Mouse (Mus musculus): ENCODE results near the gene Qser1. TPM values are rescaled to one million over a fixed set of nuclear protein-coding genes. Genes with fewer than 3 reads are reported as not detected.
"Not testable (repeated sequence)": the region's sequence is repeated elsewhere in the genome, so short reads cannot be mapped to it uniquely, and the experiment has no call there.

Qser1 gene
- polyA plus RNA-seq (2012; ENCODE audit: insufficient read depth, insufficient read length, missing spikeins), result 9.0 and 17.0 TPM in 2 replicates

DNA sequence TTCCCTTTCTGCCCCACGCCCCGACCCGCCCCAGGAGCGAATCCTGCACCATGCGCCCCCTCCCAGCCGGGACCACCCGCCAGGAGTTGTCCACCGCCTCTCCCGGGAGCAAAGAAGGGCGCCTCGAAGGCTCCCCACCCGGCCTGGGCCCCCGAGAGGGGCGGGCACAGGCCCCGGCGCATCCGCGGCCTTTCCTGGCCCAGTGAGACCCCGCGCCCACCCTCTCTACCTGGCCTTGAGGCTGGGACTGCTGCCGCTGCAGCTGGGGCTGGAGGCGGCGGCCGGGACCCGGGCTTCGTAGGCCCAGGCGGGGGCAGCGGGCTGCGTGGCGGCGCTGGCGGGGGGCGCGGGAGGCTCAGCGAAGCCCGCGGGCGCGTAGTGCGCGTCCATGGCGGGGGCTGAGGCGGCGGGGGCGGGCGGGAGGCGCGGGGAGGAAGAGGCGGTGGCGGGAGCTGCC is at the start of gene Qser1:
Qser1 (minus strand) TSS at position 390 of the 457 bp plus-strand sequence.
- no peaks in the 10 kb centered on the region for H3K4me1 ChIP-seq (ENCODE audit: control insufficient read depth, insufficient read depth, insufficient read length, low read length)
- peak within 1 kb of the TSS; percentile 96 for H3K4me3 ChIP-seq (ENCODE audit: insufficient read depth, low read depth, low read length)
- H3K27ac ChIP-seq (replicated peaks; ENCODE audit: low read depth, low read length), result peak within 1 kb of the TSS; percentile 80

DNA sequence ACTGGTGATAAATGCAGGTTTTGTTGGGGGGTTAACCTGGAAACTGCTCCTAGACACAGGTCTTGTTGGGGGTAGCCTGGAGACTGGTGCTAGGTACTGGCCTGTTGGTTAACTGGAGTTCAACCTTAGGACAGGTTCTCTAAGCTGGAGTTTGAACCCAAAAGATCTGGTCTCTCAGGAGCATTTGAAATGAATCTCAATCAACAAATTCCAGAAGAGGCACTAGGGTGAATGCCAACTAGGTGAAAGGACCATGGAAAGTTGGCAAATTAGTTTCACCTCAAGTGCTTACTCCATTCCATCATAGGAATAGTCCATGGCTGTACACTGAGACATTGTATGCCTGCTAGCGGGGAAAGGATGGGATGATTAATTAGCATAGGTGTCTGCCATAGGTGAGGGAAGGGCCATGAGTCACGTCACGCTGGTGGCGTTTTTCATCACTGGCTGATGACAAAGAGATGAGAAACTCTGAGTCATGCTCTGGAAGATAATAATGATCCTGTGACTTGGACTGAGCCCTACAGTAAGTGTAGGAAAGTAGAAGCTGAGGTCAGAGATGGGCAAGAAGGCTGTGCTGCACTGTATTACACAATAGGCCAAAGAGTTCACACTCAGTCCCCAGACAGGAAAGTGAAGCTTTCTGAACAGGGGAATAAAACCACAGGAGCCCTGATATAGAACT is 47.8 kb upstream of the Qser1 start:
- peak overlapping the region; percentile 79 for H3K27ac ChIP-seq (replicated peaks; ENCODE audit: low read depth, low read length)
- H3K4me1 ChIP-seq (ENCODE audit: control insufficient read depth, insufficient read depth, insufficient read length, low read length), result peaks cover 2% of the 10 kb centered on the region; the same call in 1 of the 2 replicates
- no peak overlapping the region for H3K4me3 ChIP-seq (ENCODE audit: insufficient read depth, low read depth, low read length)

DNA sequence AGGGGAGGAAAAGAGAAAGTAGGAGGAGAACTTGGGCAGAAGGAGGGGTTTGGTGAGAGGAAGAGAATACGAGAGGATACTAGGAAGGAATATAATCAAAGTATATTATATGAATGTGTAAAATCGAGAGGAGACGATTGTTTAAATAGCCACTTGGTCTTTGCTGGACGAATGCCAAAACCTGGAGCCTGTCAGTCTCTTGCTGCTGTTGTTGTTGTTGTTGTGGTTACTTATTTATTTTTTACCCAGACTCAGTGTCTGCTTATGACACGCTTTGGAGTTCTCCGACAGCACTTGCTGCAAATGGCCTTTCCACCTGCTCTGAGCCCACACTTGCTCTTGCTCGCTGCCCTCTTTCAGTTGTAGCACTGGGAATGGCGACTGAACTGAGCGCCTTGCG is 43.9 kb upstream of the Qser1 start:
- Histone ChIP-seq H3K27ac (replicated peaks; ENCODE audit: low read depth, low read length) (no peak overlapping the region), H3K4me1 (ENCODE audit: control insufficient read depth, insufficient read depth, insufficient read length, low read length) (peaks cover 2% of the 10 kb centered on the region; the same call in 1 of the 2 replicates), H3K4me3 (ENCODE audit: insufficient read depth, low read depth, low read length) (no peak overlapping the region)

DNA sequence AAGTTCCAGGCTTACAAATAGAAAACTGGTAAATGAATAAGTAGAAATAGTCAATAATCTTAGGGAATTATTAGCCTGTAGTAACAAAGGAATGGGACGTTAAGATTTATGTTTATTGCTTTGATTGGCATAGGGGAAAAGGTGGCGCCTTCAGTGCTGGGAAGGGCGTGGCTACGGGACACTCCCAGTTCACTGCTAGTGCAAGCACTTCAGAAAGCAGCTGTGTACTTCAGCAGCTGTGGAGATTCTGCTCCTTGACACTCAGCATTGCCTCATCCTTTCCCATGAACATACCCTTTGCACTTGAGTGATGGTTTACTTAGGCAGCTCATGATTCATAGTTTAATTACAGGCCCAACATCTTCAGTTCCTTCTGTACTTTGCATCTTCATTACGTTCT is 42.5 kb upstream of the Qser1 start:
- Histone ChIP-seq H3K4me3 (ENCODE audit: insufficient read depth, low read depth, low read length) (no peak overlapping the region), H3K27ac (replicated peaks; ENCODE audit: low read depth, low read length) (no peak overlapping the region), H3K4me1 (ENCODE audit: control insufficient read depth, insufficient read depth, insufficient read length, low read length) (peaks cover 1% of the 10 kb centered on the region; the same call in 1 of the 2 replicates)

DNA sequence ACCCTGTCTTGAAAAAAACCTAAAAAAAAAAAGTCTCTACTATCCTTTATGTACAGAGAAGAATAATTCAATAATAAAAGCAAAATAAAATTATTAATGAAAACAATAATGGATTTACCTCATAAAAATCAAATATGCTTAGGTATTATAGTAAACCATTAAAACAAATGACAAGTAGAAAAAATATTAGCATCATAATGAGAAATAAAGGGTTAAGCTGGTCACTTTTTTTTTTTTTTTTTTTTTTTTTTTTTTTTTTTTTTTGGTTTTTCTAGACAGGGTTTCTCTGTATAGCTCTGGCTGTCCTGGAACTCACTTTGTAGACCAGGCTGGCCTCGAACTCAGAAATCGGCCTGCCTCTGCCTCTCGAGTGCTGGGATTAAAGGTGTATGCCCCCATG is 41.5 kb upstream of the Qser1 start:
- not testable (repeated sequence) for H3K27ac ChIP-seq (replicated peaks; ENCODE audit: low read depth, low read length); H3K4me1 ChIP-seq (ENCODE audit: control insufficient read depth, insufficient read depth, insufficient read length, low read length); H3K4me3 ChIP-seq (ENCODE audit: insufficient read depth, low read depth, low read length)

DNA sequence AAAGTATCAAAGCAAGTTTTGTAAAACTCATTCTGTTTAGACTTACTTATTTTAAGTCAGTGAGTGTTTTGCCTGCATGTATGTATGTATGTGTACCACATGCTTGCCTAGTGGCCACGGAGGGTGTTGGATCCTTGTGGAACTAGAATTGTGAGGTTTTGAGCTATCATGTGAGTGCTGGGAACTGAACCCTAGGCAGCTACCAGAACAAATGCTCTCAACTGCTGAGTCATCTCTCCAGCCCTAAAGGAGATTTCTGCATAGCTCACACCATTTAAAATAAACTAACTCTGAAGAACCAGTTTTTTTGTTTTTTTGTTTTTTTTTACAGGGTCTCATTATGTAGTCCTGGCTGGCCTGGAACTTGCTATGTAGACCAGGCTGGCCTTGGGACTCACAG is 39.7 kb upstream of the Qser1 start:
- Histone ChIP-seq H3K27ac (replicated peaks; ENCODE audit: low read depth, low read length) (no peak overlapping the region), H3K4me3 (ENCODE audit: insufficient read depth, low read depth, low read length) (no peak overlapping the region), H3K4me1 (ENCODE audit: control insufficient read depth, insufficient read depth, insufficient read length, low read length) (no peaks in the 10 kb centered on the region)

DNA sequence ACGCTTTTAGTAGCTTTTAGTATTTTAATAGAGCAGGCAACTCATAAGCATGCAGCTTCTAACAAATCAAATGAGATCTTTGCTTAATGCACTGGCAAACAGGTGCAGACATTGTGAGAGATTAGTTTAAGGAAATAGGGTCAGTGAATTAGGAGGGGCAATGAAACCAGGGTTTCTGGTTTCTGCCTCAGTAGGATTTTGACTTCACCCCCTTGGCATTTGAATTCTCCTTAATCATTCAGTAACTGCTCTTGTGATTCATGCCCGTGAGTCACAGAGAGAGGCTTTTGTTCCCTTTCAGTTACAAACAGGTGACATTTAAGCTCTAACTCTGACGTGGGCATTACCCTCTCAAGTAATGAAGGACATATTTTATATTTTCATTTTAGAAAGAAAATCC is 39.2 kb upstream of the Qser1 start:
- H3K4me1 ChIP-seq (ENCODE audit: control insufficient read depth, insufficient read depth, insufficient read length, low read length), result no peaks in the 10 kb centered on the region
- H3K4me3 ChIP-seq (ENCODE audit: insufficient read depth, low read depth, low read length), result no peak overlapping the region
- no peak overlapping the region for H3K27ac ChIP-seq (replicated peaks; ENCODE audit: low read depth, low read length)

DNA sequence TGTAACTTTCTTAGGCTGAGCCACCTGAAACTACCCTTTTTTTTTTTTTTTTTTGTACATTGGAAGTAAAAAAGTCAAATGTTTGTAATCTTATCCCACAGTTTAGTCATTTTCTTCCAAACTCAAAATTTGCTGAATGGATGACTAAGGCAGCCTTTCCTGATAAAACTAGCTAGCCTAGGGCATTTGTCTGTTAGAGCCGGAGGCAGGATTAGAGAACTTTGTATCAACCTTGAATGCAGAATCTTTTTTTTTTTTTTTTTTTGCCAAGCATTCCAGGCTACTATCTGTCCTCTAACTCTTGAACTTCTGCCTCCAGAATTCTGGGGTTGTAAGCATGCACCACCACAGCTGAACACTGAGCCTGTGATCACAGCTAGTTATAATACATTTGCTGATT is 38.3 kb upstream of the Qser1 start:
- no peaks in the 10 kb centered on the region for H3K4me1 ChIP-seq (ENCODE audit: control insufficient read depth, insufficient read depth, insufficient read length, low read length)
- H3K27ac ChIP-seq (replicated peaks; ENCODE audit: low read depth, low read length), result no peak overlapping the region
- no peak overlapping the region for H3K4me3 ChIP-seq (ENCODE audit: insufficient read depth, low read depth, low read length)

DNA sequence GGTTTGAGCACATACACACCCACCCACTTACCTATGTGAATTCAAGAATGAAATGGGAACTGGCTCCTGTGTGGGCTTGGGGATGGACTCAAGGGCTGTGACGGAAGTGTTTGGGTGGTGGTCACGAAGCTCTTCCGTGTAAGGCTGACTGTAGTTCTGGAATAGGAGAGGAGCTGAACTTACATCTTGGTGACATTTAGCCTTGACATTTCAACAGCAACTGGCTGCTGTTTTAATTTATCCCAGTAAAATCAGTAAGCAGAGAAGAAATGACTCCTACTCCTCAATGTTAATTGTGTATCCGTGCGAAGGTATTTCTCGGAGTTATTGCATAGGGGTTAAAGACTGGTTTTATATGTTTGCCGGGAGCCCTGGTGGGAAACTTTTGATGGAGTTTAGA is 36.0 kb upstream of the Qser1 start:
- H3K4me1 ChIP-seq (ENCODE audit: control insufficient read depth, insufficient read depth, insufficient read length, low read length), result no peaks in the 10 kb centered on the region
- no peak overlapping the region for H3K27ac ChIP-seq (replicated peaks; ENCODE audit: low read depth, low read length)
- no peak overlapping the region for H3K4me3 ChIP-seq (ENCODE audit: insufficient read depth, low read depth, low read length)

DNA sequence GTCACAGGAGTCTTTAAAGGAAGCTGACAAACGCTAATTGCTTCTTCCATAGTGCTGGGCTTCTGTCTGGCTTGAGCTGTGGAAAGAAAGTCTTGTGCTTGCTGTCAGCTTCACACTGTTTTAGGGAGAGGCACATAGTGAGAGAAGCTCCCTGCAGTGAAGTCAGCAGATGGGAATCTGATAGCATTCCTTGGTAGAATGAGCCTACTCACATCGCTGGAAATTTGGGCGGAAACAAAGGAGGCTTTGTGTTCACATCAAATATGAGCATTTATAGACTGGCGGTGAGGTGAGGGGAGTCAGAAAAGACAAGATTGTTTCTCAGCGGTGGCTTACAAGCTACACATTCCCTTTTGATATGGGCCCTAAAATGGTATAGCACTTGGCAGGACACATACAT is 35.1 kb upstream of the Qser1 start:
- no peak overlapping the region for H3K27ac ChIP-seq (replicated peaks; ENCODE audit: low read depth, low read length)
- H3K4me1 ChIP-seq (ENCODE audit: control insufficient read depth, insufficient read depth, insufficient read length, low read length), result no peaks in the 10 kb centered on the region
- no peak overlapping the region for H3K4me3 ChIP-seq (ENCODE audit: insufficient read depth, low read depth, low read length)

DNA sequence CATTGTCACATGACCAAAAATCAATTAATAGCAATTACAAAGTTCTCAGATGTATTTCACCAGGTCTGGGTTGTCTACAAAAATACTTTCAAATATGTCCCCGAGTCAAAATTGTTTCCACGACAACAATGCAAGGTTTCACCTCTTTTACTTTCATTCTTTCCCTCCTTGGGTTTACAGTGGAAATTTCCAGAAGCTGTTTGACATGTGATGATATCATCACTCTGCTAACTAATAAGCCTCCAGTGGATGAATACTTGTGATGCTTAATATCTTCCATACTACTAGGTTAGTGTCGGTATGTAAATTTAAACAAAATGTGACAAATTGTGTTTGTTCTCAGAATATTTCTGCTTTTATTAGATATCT is 33.4 kb upstream of the Qser1 start:
- Histone ChIP-seq H3K27ac (replicated peaks; ENCODE audit: low read depth, low read length) (no peak overlapping the region), H3K4me3 (ENCODE audit: insufficient read depth, low read depth, low read length) (peak overlapping the region; percentile 66)

DNA sequence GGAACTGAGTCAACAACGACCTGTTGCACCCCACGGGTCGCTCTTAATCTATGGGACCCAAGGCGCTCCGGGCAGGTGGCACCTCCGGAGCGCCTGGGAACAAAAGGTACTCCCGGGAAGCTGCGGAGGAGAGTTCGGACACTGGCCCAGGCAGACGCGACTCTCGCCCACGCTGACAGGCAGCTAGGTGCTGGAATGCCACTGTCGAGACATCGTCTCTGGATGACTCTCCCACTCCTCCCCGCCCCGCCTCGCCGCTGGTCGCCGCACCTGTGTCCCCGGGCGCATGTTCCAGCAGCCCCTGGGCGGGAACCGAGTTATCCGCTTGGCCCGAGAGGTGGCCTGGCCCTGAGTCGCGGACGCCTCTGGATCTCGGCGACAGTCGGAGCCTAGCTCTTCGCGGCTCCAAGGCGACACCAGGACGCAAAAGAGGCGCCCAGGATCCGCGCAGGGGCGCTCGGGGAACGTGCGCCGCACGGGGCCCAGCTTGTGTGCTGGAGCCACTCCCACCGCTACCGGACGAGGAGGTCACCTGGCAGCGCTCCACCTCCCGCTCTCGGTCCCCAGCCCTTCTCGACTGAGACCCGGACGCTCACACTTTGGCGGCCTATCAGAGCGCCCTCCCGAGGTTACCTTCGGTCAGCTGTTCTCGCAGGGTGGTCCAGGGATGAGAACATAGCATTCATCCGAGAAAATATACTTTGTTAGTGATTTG is 32.9 kb upstream of the Qser1 start, which contains the start of gene Prrg4:
Prrg4 (minus strand) TSS at position 601 of the 715 bp plus-strand sequence.
- H3K4me1 ChIP-seq (ENCODE audit: control insufficient read depth, insufficient read depth, insufficient read length, low read length), result no peaks in the 10 kb centered on the region
- H3K4me3 ChIP-seq (ENCODE audit: insufficient read depth, low read depth, low read length), result peak within 1 kb of the TSS; percentile 66
- H3K27ac ChIP-seq (replicated peaks; ENCODE audit: low read depth, low read length), result no peak within 1 kb of the TSS

More for the DNA sequence above, 33.4 kb upstream of the Qser1 start:
- no peaks in the 10 kb centered on the region for H3K4me1 ChIP-seq (ENCODE audit: control insufficient read depth, insufficient read depth, insufficient read length, low read length)

DNA sequence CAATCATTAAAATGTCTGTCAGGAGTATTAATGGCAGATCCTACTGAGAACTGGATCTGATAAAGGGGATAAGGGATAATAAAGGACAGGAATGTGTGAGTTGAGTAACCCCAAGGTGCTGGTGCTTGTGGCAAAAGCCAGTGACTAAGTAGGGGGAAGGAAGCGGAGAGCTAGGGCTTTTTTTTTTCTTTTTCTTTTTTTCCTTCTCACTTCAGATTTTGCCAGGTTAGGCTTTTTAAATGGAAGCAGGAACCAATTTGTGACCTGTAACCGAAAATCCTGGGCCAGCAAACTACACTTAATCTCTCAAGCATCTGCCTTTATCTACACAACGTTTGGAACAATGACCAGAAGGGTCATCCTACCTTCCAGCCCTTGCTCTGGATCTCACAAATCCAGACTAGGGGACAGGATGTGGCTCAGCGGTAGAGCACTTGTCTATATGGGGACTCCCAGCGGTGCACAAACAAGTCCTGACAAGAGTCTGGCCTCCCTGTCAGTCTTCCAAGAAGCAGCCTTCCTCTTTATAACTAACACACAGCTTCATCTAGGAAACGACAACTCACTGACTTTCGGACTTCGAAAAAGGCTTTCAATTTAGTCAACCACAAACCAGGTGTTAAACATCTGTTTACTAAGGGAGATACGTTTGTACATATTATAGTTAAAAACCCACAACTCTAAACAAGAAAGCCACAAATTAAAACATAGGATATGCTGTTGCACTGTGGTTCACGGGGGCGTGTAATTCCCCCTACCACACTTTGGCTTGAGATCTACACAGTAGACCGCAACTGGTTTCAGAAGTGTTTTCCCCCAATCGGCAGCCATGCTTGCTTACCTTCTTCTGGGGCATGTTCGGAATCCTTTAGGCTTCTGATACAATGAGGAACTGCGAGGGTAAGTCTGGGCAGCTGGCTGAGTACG is 31.9 kb upstream of the Qser1 start:
- Histone ChIP-seq H3K27ac (replicated peaks; ENCODE audit: low read depth, low read length) (no peak overlapping the region), H3K4me1 (ENCODE audit: control insufficient read depth, insufficient read depth, insufficient read length, low read length) (no peaks in the 10 kb centered on the region), H3K4me3 (ENCODE audit: insufficient read depth, low read depth, low read length) (peak overlapping the region; percentile 66)

DNA sequence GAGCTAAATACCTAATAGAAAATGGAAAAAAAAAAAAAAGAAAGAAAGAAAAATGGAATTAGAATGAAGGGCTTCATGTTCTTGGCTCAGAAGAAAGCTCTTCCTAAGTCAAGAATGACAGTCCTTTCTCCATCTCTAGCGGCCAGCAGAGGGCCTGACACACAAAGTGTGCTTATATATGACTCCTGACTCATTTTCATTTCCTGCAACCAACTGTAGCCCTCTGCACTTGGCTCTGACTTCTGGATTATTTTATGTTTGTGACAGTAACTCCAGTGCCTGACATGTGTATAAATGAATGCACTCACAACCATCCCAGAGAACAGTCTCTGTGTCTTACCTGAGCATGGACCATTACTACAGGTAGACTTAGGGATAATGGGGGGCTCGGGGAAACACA is 31.1 kb upstream of the Qser1 start:
- H3K4me3 ChIP-seq (ENCODE audit: insufficient read depth, low read depth, low read length), result no peak overlapping the region
- H3K4me1 ChIP-seq (ENCODE audit: control insufficient read depth, insufficient read depth, insufficient read length, low read length), result no peaks in the 10 kb centered on the region
- H3K27ac ChIP-seq (replicated peaks; ENCODE audit: low read depth, low read length), result no peak overlapping the region
